Mouse (Mus musculus) common myeloid progenitor, adult 5-6 weeks (primary cell): ENCODE results near the gene Qprt. TPM values are rescaled to one million over a fixed set of nuclear protein-coding genes. Genes with fewer than 3 reads are reported as not detected.
"Not testable (repeated sequence)": the region's sequence is repeated elsewhere in the genome, so short reads cannot be mapped to it uniquely, and the experiment has no call there.

ENCODE experiments used
- ATAC-seq: replicated peaks from 2 replicates; pipeline ENCODE4 v1.8.0; 2016; ENCODE audit warnings: low read depth, mild to moderate bottlenecking, moderate TSS enrichment, inconsistent platforms; ENCODE audit not compliant: poor library complexity, severe bottlenecking
- total RNA-seq: library from RNA; stranded (forward); fragments of 200-1000, 187-1606 nt; gene quantifications from 2 replicates; pipeline ENCODE4 v1.2.3, GENCODE M21; 2017

Gene Qprt
- total RNA-seq, 1 experiment from 2014 or later, result 1.8 TPM

- ATAC-seq, result no peak
Measured at GRCm38 (mm10) chr7:127102148-127102547, 19.9 kb downstream of the Qprt start.

GRCm38 (mm10) chr7:127101451-127102016 lies 20.5 kb downstream of the Qprt start:
- ATAC-seq, result no peak

- no peak for ATAC-seq
Measured at GRCm38 (mm10) chr7:127099528-127099927, 22.5 kb downstream of the Qprt start.

GRCm38 (mm10) chr7:127098950-127099349 lies 23.1 kb downstream of the Qprt start:
- ATAC-seq, result no peak

GRCm38 (mm10) chr7:127098521-127098920 lies 23.5 kb downstream of the Qprt start:
- ATAC-seq, result no peak

- no peak for ATAC-seq
Measured at GRCm38 (mm10) chr7:127096456-127096855, 25.6 kb downstream of the Qprt start.

- no peak for ATAC-seq
Measured at GRCm38 (mm10) chr7:127093914-127094313, 28.1 kb downstream of the Qprt start.

GRCm38 (mm10) chr7:127091114-127091896 lies 30.7 kb downstream of the Qprt start, which contains the start of gene AI467606:
AI467606 (plus strand) TSS chr7:127091359.
- ATAC-seq, result peak; percentile 90

GRCm38 (mm10) chr7:127090154-127091113 lies 31.6 kb downstream of the Qprt start:
- peak; percentile 7 for ATAC-seq

GRCm38 (mm10) chr7:127088901-127089845 lies 32.9 kb downstream of the Qprt start:
- no peak for ATAC-seq

- no peak for ATAC-seq
Measured at GRCm38 (mm10) chr7:127088083-127088482, 33.9 kb downstream of the Qprt start.

- not testable (repeated sequence) for ATAC-seq
Measured at GRCm38 (mm10) chr7:127087278-127088010, 34.6 kb downstream of the Qprt start, which contains the start of gene Zg16. Zg16 (minus strand) TSS chr7:127087328.

GRCm38 (mm10) chr7:127085751-127086150 lies 36.3 kb downstream of the Qprt start:
- not testable (repeated sequence) for ATAC-seq

- ATAC-seq, result no peak
Measured at GRCm38 (mm10) chr7:127084794-127085193, 37.2 kb downstream of the Qprt start.

- ATAC-seq, result peak; percentile 37
Measured at GRCm38 (mm10) chr7:127083689-127084088, 38.3 kb downstream of the Qprt start.

GRCm38 (mm10) chr7:127082995-127083394 lies 39.0 kb downstream of the Qprt start:
- ATAC-seq, result no peak

GRCm38 (mm10) chr7:127082271-127082670 lies 39.8 kb downstream of the Qprt start:
- peak; percentile 12; the same call in 1 of the 2 replicates for ATAC-seq

- ATAC-seq, result peak; percentile 70
Measured at GRCm38 (mm10) chr7:127080045-127080444, 42.0 kb downstream of the Qprt start.
